Mouse (Mus musculus): ENCODE data around the gene Echdc3. TPM values are rescaled to one million over a fixed set of nuclear protein-coding genes. Genes with fewer than 3 reads are reported as not detected.

The Echdc3 gene
- polyA plus RNA-seq, 1 experiment from 2014 or later: 8.1 TPM

GRCm38 (mm10) chr2:6257146-6257545 lies 44.3 kb upstream of the Echdc3 start:
- DNase-seq (ENCODE audit: low spot score): no peak
- Histone ChIP-seq H3K4me1 (replicated peaks; ENCODE audit: control insufficient read depth, insufficient read depth) (peaks cover 5% of the 10 kb centered on the region; the same call in 1 of the 2 replicates), H3K27ac (replicated peaks) (no peak overlapping the region), H3K36me3 (ENCODE audit: control insufficient read depth, insufficient read depth, low read length) (no peaks in the 10 kb centered on the region), H3K4me3 (ENCODE audit: low read depth, low read length) (no peak overlapping the region), H3K27me3 (ENCODE audit: control insufficient read depth, insufficient read depth, low read length) (no peaks in the 10 kb centered on the region), H3K9me3 (ENCODE audit: control insufficient read depth, low read length) (no peaks in the 10 kb centered on the region), H3K4me2 (replicated peaks; ENCODE audit: low read depth) (no peak overlapping the region), H3K9ac (ENCODE audit: low read length) (no peak overlapping the region)
- ATAC-seq (ENCODE audit: low FRiP score, low TSS enrichment): no peak
- no peak for TF ChIP-seq EP300 (optimal IDR thresholded peaks at IDR 0.05)
- no peak for TF ChIP-seq CTCF (IDR thresholded peaks at IDR 0.05; ENCODE audit: low read depth)
- 81% methylated on average over 2 of the region's 2 CpGs for WGBS

DNA sequence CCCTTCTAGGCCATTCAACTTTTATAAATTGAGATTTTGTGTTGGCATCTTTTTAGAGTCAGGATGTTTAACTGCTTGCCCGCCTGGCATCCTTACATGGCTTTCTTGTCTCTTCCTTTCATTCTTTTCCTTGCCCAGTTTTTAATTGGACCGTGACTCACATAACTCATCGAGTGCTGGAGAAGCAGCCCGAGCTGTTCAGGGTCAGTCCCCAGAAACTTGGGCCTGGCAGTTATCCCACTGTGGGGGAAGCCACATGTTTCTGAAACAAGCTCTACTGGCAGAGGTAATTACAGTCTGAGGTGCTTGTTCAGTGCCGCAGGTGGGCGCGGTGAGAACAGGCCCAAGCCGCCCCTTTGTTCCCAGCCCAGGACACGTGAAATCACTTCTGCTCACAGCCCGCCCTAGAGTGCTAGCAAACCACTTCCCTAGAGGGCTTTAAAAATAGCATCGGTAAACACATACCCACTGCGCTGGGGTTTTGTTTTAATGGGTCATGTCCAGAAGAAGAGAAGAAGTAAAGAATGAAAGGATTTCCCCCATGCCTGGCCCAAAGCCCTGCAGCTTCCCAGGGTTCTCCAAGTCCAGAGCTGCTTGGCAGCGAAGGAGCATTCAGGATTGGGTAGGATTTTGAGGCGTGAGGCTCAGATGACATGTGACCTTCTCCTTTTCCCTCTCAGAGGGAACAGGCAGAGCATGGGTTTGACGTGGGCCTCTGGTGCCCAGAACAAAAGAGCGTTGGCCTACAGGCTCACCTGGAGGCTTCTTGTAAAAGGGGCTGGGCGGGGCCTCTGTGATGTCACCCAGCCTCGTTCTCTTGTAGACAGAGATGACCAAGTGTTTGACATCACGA lies 43.4 kb upstream of the Echdc3 start:
- H3K27ac ChIP-seq (replicated peaks): peak overlapping the region; percentile 78
- no peak for TF ChIP-seq EP300 (optimal IDR thresholded peaks at IDR 0.05)
- 38% methylated on average over 19 of the region's 19 CpGs for WGBS
- no peaks in the 10 kb centered on the region for H3K9me3 ChIP-seq (ENCODE audit: control insufficient read depth, low read length)
- H3K27me3 ChIP-seq (ENCODE audit: control insufficient read depth, insufficient read depth, low read length): no peaks in the 10 kb centered on the region
- peak; percentile 71 for ATAC-seq (ENCODE audit: low FRiP score, low TSS enrichment)
- 0 out of 2 replicates have a peak overlapping the region, but pooled peaks have one; percentile 3 for H3K4me2 ChIP-seq (replicated peaks; ENCODE audit: low read depth)
- H3K4me3 ChIP-seq (ENCODE audit: low read depth, low read length): no peak overlapping the region
- DNase-seq (ENCODE audit: low spot score): peak; percentile 53
- no peak overlapping the region; the same call in 1 of the 2 replicates for H3K9ac ChIP-seq (ENCODE audit: low read length)
- peaks cover 5% of the 10 kb centered on the region; the same call in 1 of the 2 replicates for H3K4me1 ChIP-seq (replicated peaks; ENCODE audit: control insufficient read depth, insufficient read depth)
- H3K36me3 ChIP-seq (ENCODE audit: control insufficient read depth, insufficient read depth, low read length): no peaks in the 10 kb centered on the region

DNA sequence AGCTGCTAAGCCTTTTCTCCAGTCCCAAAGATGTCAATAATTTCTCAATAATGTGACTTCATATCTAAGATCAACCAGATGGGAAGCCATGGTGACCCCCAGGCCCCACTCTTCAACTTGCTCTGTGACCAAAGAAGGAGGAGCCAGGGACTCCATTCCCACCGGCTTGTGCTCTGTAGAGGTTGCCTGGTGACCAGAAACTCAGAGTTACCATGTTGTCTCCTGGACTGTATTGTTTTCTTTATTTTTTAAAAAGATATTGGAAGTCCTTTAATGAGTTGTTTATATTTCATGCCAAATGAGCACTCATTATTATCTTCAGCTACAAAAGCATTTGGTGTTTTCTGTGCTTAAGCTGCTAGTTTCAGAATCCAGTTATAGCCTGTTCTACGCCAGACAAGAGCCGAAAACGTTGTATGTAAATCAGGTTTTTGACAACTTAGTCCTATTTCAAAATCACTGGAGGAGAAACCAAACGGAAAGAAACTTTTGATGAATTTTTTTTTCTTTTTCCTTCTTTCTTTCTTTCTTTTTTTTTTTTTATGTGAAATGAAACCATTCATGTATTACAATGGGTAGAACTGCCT lies 42.7 kb upstream of the Echdc3 start:
- Histone ChIP-seq H3K27me3 (ENCODE audit: control insufficient read depth, insufficient read depth, low read length) (no peaks in the 10 kb centered on the region), H3K36me3 (ENCODE audit: control insufficient read depth, insufficient read depth, low read length) (no peaks in the 10 kb centered on the region), H3K9me3 (ENCODE audit: control insufficient read depth, low read length) (no peaks in the 10 kb centered on the region), H3K4me2 (replicated peaks; ENCODE audit: low read depth) (no peak overlapping the region), H3K4me3 (ENCODE audit: low read depth, low read length) (no peak overlapping the region), H3K27ac (replicated peaks) (peak overlapping the region; percentile 78; the same call in 1 of the 2 replicates), H3K4me1 (replicated peaks; ENCODE audit: control insufficient read depth, insufficient read depth) (peaks cover 5% of the 10 kb centered on the region; the same call in 1 of the 2 replicates), H3K9ac (ENCODE audit: low read length) (no peak overlapping the region)
- no peak for DNase-seq (ENCODE audit: low spot score)
- 68% methylated on average over 5 of the region's 5 CpGs for WGBS
- no peak for ATAC-seq (ENCODE audit: low FRiP score, low TSS enrichment)
- TF ChIP-seq EP300 (optimal IDR thresholded peaks at IDR 0.05): no peak

- Histone ChIP-seq H3K27ac (replicated peaks) (peak overlapping the region; percentile 49; the same call in 1 of the 2 replicates), H3K9ac (ENCODE audit: low read length) (no peak overlapping the region), H3K4me3 (ENCODE audit: low read depth, low read length) (no peak overlapping the region), H3K27me3 (ENCODE audit: control insufficient read depth, insufficient read depth, low read length) (no peaks in the 10 kb centered on the region), H3K9me3 (ENCODE audit: control insufficient read depth, low read length) (no peaks in the 10 kb centered on the region), H3K4me1 (replicated peaks; ENCODE audit: control insufficient read depth, insufficient read depth) (peaks cover 5% of the 10 kb centered on the region; the same call in 1 of the 2 replicates), H3K36me3 (ENCODE audit: control insufficient read depth, insufficient read depth, low read length) (no peaks in the 10 kb centered on the region), H3K4me2 (replicated peaks; ENCODE audit: low read depth) (no peak overlapping the region)
- TF ChIP-seq CTCF (IDR thresholded peaks at IDR 0.05; ENCODE audit: low read depth): no peak
- peak; percentile 47 for TF ChIP-seq EP300 (optimal IDR thresholded peaks at IDR 0.05)
- no peak for ATAC-seq (ENCODE audit: low FRiP score, low TSS enrichment)
- no peak for DNase-seq (ENCODE audit: low spot score)
- WGBS: 64% methylated on average over 3 of the region's 3 CpGs
These were observed 39.7 kb upstream of the Echdc3 start for GRCm38 (mm10) chr2:6252491-6252890.

DNA sequence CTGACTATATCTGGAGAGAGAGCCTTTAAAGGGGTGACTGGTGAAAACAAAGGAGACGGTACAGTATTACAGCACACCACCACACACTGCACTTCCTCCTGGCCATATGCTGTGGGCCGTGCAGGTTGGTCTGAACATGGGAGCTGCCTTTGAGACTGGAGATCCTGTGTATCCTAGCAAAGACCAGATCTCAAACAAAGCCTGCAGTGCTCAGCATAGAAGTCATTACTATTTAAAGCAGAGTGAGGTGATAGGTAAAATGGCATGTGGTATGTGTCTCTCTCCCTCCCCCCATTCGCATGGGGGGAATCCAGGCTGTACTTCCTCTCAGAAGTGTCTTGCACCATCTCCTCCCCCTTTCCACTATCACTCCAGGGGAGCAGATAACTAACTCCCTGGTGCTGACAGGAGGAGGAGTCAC lies 38.3 kb upstream of the Echdc3 start:
- H3K9me3 ChIP-seq (ENCODE audit: control insufficient read depth, low read length): no peaks in the 10 kb centered on the region
- DNase-seq (ENCODE audit: low spot score) (no peak), ATAC-seq (ENCODE audit: low FRiP score, low TSS enrichment) (0 out of 2 replicates have a peak, but pooled peaks have one; percentile 13)
- no peak overlapping the region for H3K4me2 ChIP-seq (replicated peaks; ENCODE audit: low read depth)
- peaks cover under 1% of the 10 kb centered on the region; the same call in 1 of the 2 replicates for H3K4me1 ChIP-seq (replicated peaks; ENCODE audit: control insufficient read depth, insufficient read depth)
- H3K9ac ChIP-seq (ENCODE audit: low read length): no peak overlapping the region
- TF ChIP-seq EP300 (optimal IDR thresholded peaks at IDR 0.05) (no peak), CTCF (IDR thresholded peaks at IDR 0.05; ENCODE audit: low read depth) (no peak)
- H3K27me3 ChIP-seq (ENCODE audit: control insufficient read depth, insufficient read depth, low read length): no peaks in the 10 kb centered on the region
- no peak overlapping the region for H3K4me3 ChIP-seq (ENCODE audit: low read depth, low read length)
- no peaks in the 10 kb centered on the region for H3K36me3 ChIP-seq (ENCODE audit: control insufficient read depth, insufficient read depth, low read length)
- 68% methylated on average over 3 of the region's 3 CpGs for WGBS
- no peak overlapping the region for H3K27ac ChIP-seq (replicated peaks)

- ATAC-seq (ENCODE audit: low FRiP score, low TSS enrichment): no peak
- TF ChIP-seq EP300 (optimal IDR thresholded peaks at IDR 0.05) (no peak), CTCF (IDR thresholded peaks at IDR 0.05; ENCODE audit: low read depth) (no peak)
- Histone ChIP-seq H3K27me3 (ENCODE audit: control insufficient read depth, insufficient read depth, low read length) (no peaks in the 10 kb centered on the region), H3K36me3 (ENCODE audit: control insufficient read depth, insufficient read depth, low read length) (no peaks in the 10 kb centered on the region), H3K4me3 (ENCODE audit: low read depth, low read length) (no peak overlapping the region), H3K4me2 (replicated peaks; ENCODE audit: low read depth) (no peak overlapping the region), H3K4me1 (replicated peaks; ENCODE audit: control insufficient read depth, insufficient read depth) (no peaks in the 10 kb centered on the region), H3K9me3 (ENCODE audit: control insufficient read depth, low read length) (no peaks in the 10 kb centered on the region), H3K27ac (replicated peaks) (no peak overlapping the region), H3K9ac (ENCODE audit: low read length) (no peak overlapping the region)
- DNase-seq (ENCODE audit: low spot score): no peak
- WGBS: 90% methylated on average over 5 of the region's 5 CpGs
These were observed 28.6 kb upstream of the Echdc3 start for GRCm38 (mm10) chr2:6241446-6241845.

Data from stomach, postnatal 0 days (tissue).